Mouse (Mus musculus) brown adipose tissue, adult 24 weeks (tissue): ENCODE results near the gene Zscan4d. TPM values are rescaled to one million over a fixed set of nuclear protein-coding genes. Genes with fewer than 3 reads are reported as not detected.
"Not testable (repeated sequence)": the region's sequence is repeated elsewhere in the genome, so short reads cannot be mapped to it uniquely, and the experiment has no call there.

ENCODE experiments used
- H3K27ac ChIP-seq: fragments of 200-500 bp; replicated peaks from 2 replicates; pipeline ENCODE4 v1.5.1; 2012; ENCODE audit warnings: low read depth, mild to moderate bottlenecking, low read length
- H3K4me1 ChIP-seq: fragments of 200-500 bp; 2 replicates; pipeline ENCODE4 v1.6.1; 2012; ENCODE audit warnings: low read length, mixed read lengths; ENCODE audit not compliant: control insufficient read depth, insufficient read depth, insufficient read length
- H3K4me3 ChIP-seq: fragments of 200-500 bp; 2 replicates; pipeline ENCODE4 v1.5.1; 2012; ENCODE audit warnings: low read depth, mild to moderate bottlenecking, low read length, moderate library complexity; ENCODE audit not compliant: insufficient read depth
- polyA plus RNA-seq: library from polyadenylated mRNA; stranded (reverse); fragments of >200 nt; gene quantifications from 2 replicates; pipeline ENCODE4 v1.2.4, GENCODE M21; 2012; ENCODE audit not compliant: missing spikeins, insufficient read depth, insufficient read length

Gene Zscan4d
- polyA plus RNA-seq: not detected in 2 replicates

DNA sequence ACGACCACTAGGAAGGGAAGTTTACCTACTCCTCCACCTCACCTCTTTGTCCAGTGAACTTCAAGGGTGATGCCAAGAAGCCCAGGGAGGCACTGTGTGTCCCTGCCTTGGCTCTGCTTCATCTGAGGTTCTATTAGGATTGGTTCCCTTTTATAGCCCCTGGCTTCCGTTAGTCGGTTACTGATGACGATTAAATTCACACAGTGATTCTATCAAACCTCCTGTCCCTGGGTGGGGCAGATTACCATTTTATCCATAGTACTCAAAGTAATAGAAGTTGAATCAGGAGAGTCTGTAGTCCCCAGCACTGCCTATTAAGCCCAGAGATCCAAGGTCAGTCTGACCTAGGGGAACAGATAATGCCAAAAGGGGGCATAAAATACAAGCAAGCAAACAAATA, at the start of gene Zscan4d:
Gene Zscan4d (minus strand): TSS at position 101 of the 400 bp plus-strand sequence.
- not testable (repeated sequence) for H3K4me1 ChIP-seq, H3K27ac ChIP-seq, H3K4me3 ChIP-seq

- not testable (repeated sequence) for H3K4me1 ChIP-seq, H3K4me3 ChIP-seq, H3K27ac ChIP-seq
These were observed 7.9 kb downstream of the Zscan4d start for GRCm38 (mm10) chr7:11158036-11158435.

Other genes starting within 250 kb of the Zscan4d start
- gene Zscan4c, start 160.4 kb downstream of the Zscan4d start, polyA plus RNA-seq: not detected in 2 replicates
- not detected in 2 replicates for gene Zscan4-ps1, start 96.5 kb downstream of the Zscan4d start, polyA plus RNA-seq
- not detected in 2 replicates for gene Zscan4e, start 144.5 kb upstream of the Zscan4d start, polyA plus RNA-seq
- gene Zscan4f, start 231.8 kb upstream of the Zscan4d start, polyA plus RNA-seq: not detected in 2 replicates